Mouse (Mus musculus): ENCODE measurements at regions not wholly inside any gene's neighbourhood (a gene's known extent, or its start where the extent isn't known, plus 50 kb on each side); places are given as distances from the start of the nearest gene placed in this dataset.

GRCm38 (mm10) chr4:39926021-39926591, 216.8 kb upstream of the Aco1 start:
- DNase-seq (ENCODE audit: extremely low spot score in 1 of 2, low spot score in 1 of 2): no peak

GRCm38 (mm10) chr4:39926594-39926993, 216.3 kb upstream of the Aco1 start:
- no peak for DNase-seq (ENCODE audit: extremely low spot score in 1 of 2, low spot score in 1 of 2)

GRCm38 (mm10) chr4:39928491-39928890, 214.4 kb upstream of the Aco1 start:
- DNase-seq (ENCODE audit: extremely low spot score in 1 of 2, low spot score in 1 of 2): no peak

DNA sequence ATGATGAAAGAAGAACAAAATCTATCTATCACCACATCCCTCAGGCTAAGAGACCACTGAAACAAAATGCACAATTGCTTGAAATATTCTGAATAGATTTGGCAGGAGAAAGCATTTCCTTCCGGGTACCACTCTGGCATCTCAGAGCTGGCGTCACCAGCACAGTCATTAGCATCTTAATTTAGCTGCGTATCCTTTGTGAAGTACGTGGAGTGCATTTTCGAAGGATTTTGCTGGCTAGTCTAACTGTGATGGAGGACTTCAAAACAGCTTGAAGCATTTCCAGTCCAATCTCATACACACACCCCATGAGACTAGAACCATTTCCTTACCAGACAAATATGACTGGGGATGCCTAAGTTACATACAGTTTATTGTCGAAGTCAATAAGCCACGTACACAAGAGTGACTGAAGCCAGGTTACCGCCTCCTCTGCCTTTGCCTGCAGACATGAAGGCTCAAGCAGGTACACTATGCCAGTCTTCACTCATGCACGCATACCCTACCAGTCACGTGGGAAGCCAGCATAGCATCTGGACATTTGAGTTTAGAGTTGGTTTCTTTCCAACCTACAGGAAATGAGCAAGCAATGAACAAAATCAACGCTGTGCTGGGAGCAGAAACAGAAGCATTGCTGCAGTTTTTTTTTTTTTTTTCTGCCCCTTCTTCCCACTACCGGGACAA, 208.7 kb upstream of the Aco1 start:
- DNase-seq (ENCODE audit: extremely low spot score in 1 of 2, low spot score in 1 of 2): no peak

DNA sequence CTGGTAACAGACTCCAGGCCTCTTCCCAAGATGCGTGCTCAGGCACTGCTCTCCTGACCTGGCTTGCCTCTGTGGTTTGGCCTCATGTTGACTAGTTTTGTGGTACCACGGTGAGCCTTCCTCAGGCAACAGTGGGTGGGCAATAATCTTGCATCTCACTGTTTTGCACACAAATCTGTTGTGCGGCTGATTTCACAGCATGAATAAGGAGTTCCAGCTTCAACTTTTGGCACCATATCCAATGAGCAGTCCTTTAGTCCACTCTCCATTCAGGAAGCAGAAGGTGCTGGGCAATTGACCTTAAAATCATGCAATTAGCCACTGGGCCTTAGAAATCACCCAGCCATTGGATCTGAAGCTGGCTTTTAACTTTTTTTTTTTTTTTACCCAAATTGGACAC, 184.2 kb upstream of the Aco1 start:
- no peak for DNase-seq (ENCODE audit: extremely low spot score in 1 of 2, low spot score in 1 of 2)

GRCm38 (mm10) chr4:39967938-39968337, 174.9 kb upstream of the Aco1 start:
- DNase-seq (ENCODE audit: extremely low spot score in 1 of 2, low spot score in 1 of 2): no peak

DNA sequence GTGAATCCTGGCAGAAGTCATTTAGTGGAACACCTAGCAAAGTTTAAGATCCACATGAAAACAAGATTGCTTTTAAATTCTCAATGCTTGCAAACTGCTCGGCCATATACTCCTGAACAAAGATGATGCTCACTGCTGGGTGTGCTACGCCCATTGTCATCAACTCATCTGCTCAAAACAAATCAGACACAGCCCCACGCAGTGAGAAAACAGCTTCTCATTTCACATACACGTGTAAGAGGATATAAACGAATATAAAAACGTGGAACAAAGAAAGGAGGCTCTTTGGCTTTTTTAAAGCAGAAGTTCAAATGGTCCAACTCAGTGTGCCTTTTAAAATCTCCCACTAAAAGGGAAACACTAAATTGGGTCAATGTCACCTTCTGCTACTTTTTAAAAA, 151.5 kb upstream of the Aco1 start:
- DNase-seq (ENCODE audit: extremely low spot score in 1 of 2, low spot score in 1 of 2): no peak

- no peak for DNase-seq (ENCODE audit: extremely low spot score in 1 of 2, low spot score in 1 of 2)
Measured at GRCm38 (mm10) chr4:39991851-39992250, 151.0 kb upstream of the Aco1 start.

DNA sequence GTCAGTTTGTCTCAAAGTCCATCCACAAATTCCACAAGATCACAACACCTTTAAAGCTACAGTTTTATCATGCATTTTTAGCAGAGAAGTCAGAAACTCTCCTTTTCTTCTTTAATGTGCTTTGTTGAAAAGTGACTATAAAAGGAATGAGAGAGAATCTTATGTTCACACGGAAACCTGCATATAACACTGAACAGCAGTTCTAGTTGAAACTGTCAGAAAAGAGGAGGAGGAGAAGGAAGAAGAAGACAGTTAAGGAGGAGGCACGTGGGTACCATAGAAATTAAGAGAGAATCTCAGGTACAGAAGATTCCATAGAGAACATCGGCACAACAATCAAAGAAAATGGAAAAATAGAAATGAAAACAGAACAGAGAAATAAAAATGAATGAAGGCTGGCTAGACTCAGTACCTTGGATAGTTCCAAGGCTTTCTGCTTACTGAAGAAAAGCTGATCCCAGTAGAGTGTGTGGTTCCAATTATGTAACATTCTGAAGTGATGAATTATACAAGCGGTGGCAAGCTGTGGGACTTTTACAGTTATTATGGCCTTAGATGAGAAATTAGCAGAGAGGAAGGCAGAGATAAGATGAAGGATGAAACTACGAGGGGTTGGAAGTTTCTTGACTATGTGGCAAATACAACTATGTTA, 144.0 kb upstream of the Aco1 start:
- no peak for DNase-seq (ENCODE audit: extremely low spot score in 1 of 2, low spot score in 1 of 2)

- DNase-seq (ENCODE audit: extremely low spot score in 1 of 2, low spot score in 1 of 2): peak; percentile 61 to 63
Measured at GRCm38 (mm10) chr4:40014666-40015065, 128.2 kb upstream of the Aco1 start.

- DNase-seq (ENCODE audit: extremely low spot score in 1 of 2, low spot score in 1 of 2): no peak
Measured at GRCm38 (mm10) chr4:40016856-40017255, 126.0 kb upstream of the Aco1 start.

- no peak for DNase-seq (ENCODE audit: extremely low spot score in 1 of 2, low spot score in 1 of 2)
Measured at GRCm38 (mm10) chr4:40018208-40018607, 124.7 kb upstream of the Aco1 start.

DNA sequence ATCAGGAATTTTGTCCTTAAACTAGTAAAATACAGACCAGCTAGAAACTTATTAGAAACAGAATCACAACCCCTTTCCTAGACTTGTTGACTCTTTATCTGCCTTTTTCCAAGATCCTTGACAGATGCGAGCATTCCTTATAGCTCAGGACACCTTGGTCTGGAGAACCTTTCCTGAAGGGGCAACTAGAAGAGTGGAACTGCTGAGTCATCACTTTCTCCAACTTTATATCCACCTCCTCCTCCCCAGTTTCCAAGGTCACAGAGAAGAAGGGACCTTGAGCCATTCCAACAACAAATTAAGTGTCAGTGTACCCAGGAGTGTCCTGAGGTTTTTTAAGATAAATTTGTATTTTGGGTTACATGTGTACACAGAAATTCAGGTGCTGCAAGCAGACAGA, 111.5 kb upstream of the Aco1 start:
- no peak for DNase-seq (ENCODE audit: extremely low spot score in 1 of 2, low spot score in 1 of 2)

- no peak for DNase-seq (ENCODE audit: extremely low spot score in 1 of 2, low spot score in 1 of 2)
Measured at GRCm38 (mm10) chr4:40047846-40048245, 95.0 kb upstream of the Aco1 start.

DNA sequence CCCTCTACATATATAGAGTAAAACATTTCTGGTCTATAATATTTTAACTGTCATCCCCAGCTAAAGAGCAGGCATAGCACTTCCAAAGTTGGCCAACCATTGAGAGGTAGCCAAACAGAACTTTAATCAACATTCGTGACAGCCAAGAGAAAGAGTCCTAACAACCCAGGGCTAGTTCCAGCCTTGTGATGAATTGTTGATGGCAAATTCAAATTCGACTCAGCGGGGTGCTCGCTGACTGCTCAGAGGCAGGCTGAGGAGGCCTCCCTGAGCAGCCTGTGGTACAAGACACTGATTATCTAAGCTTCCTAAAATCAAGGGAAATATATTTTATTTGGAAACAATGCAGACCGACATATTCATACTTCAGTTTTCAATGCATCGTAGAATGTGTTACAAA, 93.8 kb upstream of the Aco1 start:
- no peak for DNase-seq (ENCODE audit: extremely low spot score in 1 of 2, low spot score in 1 of 2)

DNA sequence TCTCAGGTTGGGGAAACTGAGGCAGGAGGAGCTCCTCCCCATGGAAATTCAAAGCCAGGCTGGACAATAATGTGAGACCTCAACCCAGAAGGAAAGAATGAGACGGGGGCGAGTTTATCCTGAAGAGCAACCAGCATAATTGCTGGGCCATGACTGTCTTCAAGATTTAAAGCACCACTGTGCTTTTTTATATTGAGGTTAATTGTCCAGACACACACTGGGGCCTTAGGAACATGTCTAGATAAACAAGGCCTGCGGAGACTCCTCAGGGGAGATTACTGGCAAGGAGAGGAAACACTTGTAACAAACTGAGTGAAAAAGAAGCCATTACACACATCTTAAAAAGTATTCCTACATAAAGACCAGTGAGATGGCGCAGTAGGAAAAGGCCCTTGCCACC, 91.0 kb upstream of the Aco1 start:
- no peak for DNase-seq (ENCODE audit: extremely low spot score in 1 of 2, low spot score in 1 of 2)

DNA sequence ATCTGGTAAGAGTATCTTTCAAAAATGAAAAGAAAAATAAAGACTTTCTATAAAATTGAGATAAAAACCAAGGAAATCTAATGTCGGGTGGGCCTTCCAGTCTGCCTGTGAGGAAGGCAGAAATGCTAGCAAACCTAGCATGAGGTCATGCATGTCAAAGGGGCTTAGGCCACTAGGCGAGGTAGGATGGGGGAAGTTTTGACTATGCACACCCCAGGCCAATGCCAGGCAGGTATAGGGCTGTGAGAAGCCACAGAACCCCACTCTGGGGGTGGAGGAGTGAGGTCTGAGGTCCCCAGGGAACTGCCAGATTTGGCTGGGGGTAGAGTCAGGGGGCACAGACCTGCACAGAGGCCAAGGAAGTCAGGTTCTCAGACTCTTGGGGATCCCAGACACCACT, 89.5 kb upstream of the Aco1 start:
- no peak for DNase-seq (ENCODE audit: extremely low spot score in 1 of 2, low spot score in 1 of 2)

DNA sequence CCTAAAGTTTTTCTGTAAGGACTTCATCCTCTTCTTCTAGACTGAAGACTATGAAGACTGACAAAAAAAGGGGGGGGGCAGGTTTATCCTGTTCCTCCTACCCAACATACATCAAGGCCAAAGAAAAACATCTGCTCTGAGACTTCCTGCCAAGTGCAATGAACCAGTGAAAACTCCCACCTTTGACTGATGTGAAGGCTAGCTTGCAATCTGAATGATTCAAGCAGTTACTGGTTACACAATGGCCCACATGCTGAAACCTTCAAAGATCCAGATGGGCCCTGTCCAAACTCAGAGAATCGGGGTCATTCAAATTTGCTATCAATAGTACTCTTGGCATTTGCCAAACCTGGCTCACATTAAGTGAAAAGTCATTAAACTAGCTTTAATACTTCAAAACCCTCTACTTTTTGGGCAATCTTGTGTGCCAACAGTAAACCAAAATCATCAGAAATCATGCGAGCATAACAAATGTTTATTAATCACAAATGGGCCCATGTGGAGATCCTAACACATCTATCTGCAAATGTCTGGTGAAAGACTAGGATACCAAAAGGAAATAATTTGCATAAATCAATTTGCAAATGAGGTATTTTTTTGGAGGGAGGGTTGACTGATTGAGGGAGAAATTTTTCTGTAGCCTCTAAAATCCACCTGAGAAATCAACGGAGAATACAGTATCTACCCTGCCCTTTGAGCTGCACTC, 79.0 kb upstream of the Aco1 start:
- no peak for DNase-seq (ENCODE audit: extremely low spot score in 1 of 2, low spot score in 1 of 2)

GRCm38 (mm10) chr4:40064457-40064836, 78.4 kb upstream of the Aco1 start:
- no peak for DNase-seq (ENCODE audit: extremely low spot score in 1 of 2, low spot score in 1 of 2)

- DNase-seq (ENCODE audit: extremely low spot score in 1 of 2, low spot score in 1 of 2): no peak
Measured at GRCm38 (mm10) chr4:40070959-40071634, 71.8 kb upstream of the Aco1 start.

- no peak for DNase-seq (ENCODE audit: extremely low spot score in 1 of 2, low spot score in 1 of 2)
Measured at GRCm38 (mm10) chr4:40081035-40081434, 61.8 kb upstream of the Aco1 start.
